8 mouse cellular contexts compared by ENCODE assay signal in genomic region chr11:86532834-86533233, GRCm38 (mm10). TPM values are rescaled to one million over a fixed set of nuclear protein-coding genes. Genes with fewer than 3 reads are reported as not detected.
DNase-seq lines count a peak whose midpoint lies in the region; ATAC-seq and TF ChIP-seq lines count a peak whose summit lies in the region.

No protein-coding gene starts in this region.

- no peak for ATAC-seq in forebrain, embryonic 14.5 days
- no peak for ATAC-seq in forebrain, embryonic 11.5 days (replicated peaks; ENCODE audit: low FRiP score)
- no peak for ATAC-seq in embryonic facial prominence, embryonic 14.5 days (ENCODE audit: low read depth)
- no peak for ATAC-seq in monocyte, adult 5-6 weeks (replicated peaks; ENCODE audit: insufficient number of reproducible peaks, low FRiP score, low TSS enrichment, poor library complexity, severe bottlenecking)

- H3K27me3 ChIP-seq in forebrain, embryonic 14.5 days (replicated peaks; ENCODE audit: control insufficient read depth, insufficient read depth, low read length) = no peaks in the 10 kb centered on the region
- no peaks in the 10 kb centered on the region for H3K27me3 ChIP-seq in forebrain, embryonic 11.5 days (ENCODE audit: control insufficient read depth, insufficient read depth, low read length)
- no peaks in the 10 kb centered on the region for H3K27me3 ChIP-seq in spleen, adult 2 months (ENCODE audit: control insufficient read depth, insufficient read depth, low read length)
- H3K27me3 ChIP-seq in embryonic facial prominence, embryonic 14.5 days (replicated peaks; ENCODE audit: control insufficient read depth, insufficient read depth, low read length) = no peaks in the 10 kb centered on the region

- TF ChIP-seq POLR2A in spleen, adult 2 months (IDR thresholded peaks at IDR 0.05; ENCODE audit: low read depth, low read length) = no peak

- 38% methylated on average over 1 of the region's 1 CpGs for WGBS in forebrain, embryonic 14.5 days
- WGBS in forebrain, embryonic 11.5 days = 73% methylated on average over 1 of the region's 1 CpGs
- WGBS in spleen, adult 2 months = 84% methylated on average over 1 of the region's 1 CpGs
- 85% methylated on average over 1 of the region's 1 CpGs for WGBS in embryonic facial prominence, embryonic 14.5 days

- no peaks in the 10 kb centered on the region for H3K9me3 ChIP-seq in forebrain, embryonic 14.5 days (replicated peaks; ENCODE audit: control insufficient read depth, low read length)
- H3K9me3 ChIP-seq in forebrain, embryonic 11.5 days (ENCODE audit: control insufficient read depth, low read length) = no peaks in the 10 kb centered on the region
- H3K9me3 ChIP-seq in embryonic facial prominence, embryonic 14.5 days (ENCODE audit: control insufficient read depth, low read length) = no peaks in the 10 kb centered on the region

- no peaks in the 10 kb centered on the region for H3K4me1 ChIP-seq in forebrain, embryonic 14.5 days (ENCODE audit: control insufficient read depth, insufficient read depth, low read length)
- H3K4me1 ChIP-seq in forebrain, embryonic 11.5 days (replicated peaks; ENCODE audit: control insufficient read depth, insufficient read depth, low read length) = no peaks in the 10 kb centered on the region
- H3K4me1 ChIP-seq in spleen, adult 2 months (ENCODE audit: control insufficient read depth, insufficient read depth, insufficient read length) = no peaks in the 10 kb centered on the region
- no peaks in the 10 kb centered on the region for H3K4me1 ChIP-seq in embryonic facial prominence, embryonic 14.5 days (ENCODE audit: control insufficient read depth, insufficient read depth, low read length)

- H3K4me3 ChIP-seq in forebrain, embryonic 14.5 days (ENCODE audit: low read depth, low read length) = no peak overlapping the region
- H3K4me3 ChIP-seq in forebrain, embryonic 11.5 days (ENCODE audit: low read depth, low read length) = no peak overlapping the region
- no peak overlapping the region for H3K4me3 ChIP-seq in spleen, adult 2 months (ENCODE audit: extremely low read depth, insufficient read depth, insufficient read length)
- H3K4me3 ChIP-seq in embryonic facial prominence, embryonic 14.5 days (ENCODE audit: low read depth, low read length) = no peak overlapping the region

- peaks cover 41% of the 10 kb centered on the region for H3K36me3 ChIP-seq in forebrain, embryonic 14.5 days (ENCODE audit: control insufficient read depth, insufficient read depth, low read length)
- H3K36me3 ChIP-seq in forebrain, embryonic 11.5 days (ENCODE audit: control insufficient read depth, insufficient read depth, low read length) = peaks cover 2% of the 10 kb centered on the region; the same call in 1 of the 2 replicates
- peaks cover 13% of the 10 kb centered on the region for H3K36me3 ChIP-seq in spleen, adult 2 months (ENCODE audit: control insufficient read depth, insufficient read depth, low read length)
- H3K36me3 ChIP-seq in embryonic facial prominence, embryonic 14.5 days (ENCODE audit: control insufficient read depth, insufficient read depth, low read length) = peaks cover 53% of the 10 kb centered on the region

- H3K9ac ChIP-seq in forebrain, embryonic 14.5 days (ENCODE audit: low read length) = no peak overlapping the region
- H3K9ac ChIP-seq in forebrain, embryonic 11.5 days (ENCODE audit: low read length) = no peak overlapping the region
- no peak overlapping the region for H3K9ac ChIP-seq in embryonic facial prominence, embryonic 14.5 days (ENCODE audit: low read depth, low read length)

- no peak overlapping the region for H3K27ac ChIP-seq in forebrain, embryonic 14.5 days (ENCODE audit: low read depth, low read length)
- H3K27ac ChIP-seq in forebrain, embryonic 11.5 days (ENCODE audit: low read depth, low read length) = no peak overlapping the region
- no peak overlapping the region for H3K27ac ChIP-seq in spleen, adult 2 months (ENCODE audit: insufficient read depth, low read length)
- no peak overlapping the region for H3K27ac ChIP-seq in embryonic facial prominence, embryonic 14.5 days (replicated peaks; ENCODE audit: low read depth, low read length)

- no peak overlapping the region for H3K4me2 ChIP-seq in forebrain, embryonic 14.5 days (ENCODE audit: low read length)
- H3K4me2 ChIP-seq in forebrain, embryonic 11.5 days (ENCODE audit: low read depth, low read length, severe bottlenecking) = no peak overlapping the region
- H3K4me2 ChIP-seq in embryonic facial prominence, embryonic 14.5 days (ENCODE audit: low read depth, low read length) = no peak overlapping the region

- peak; percentile 22 for DNase-seq in forebrain, embryonic 14.5 days (ENCODE audit: low spot score)
- no peak for DNase-seq in forebrain, embryonic 11.5 days (ENCODE audit: low spot score)
- peak in 1 of 2 experiments; percentile 21 for DNase-seq in spleen, adult 2 months (ENCODE audit: low read depth in 1 of 2, low spot score in 2 of 2)
- DNase-seq in spleen, postnatal 14 days (ENCODE audit: low spot score in 2 of 2) = no peak
- peak; percentile 8 for DNase-seq in embryonic facial prominence, embryonic 14.5 days (ENCODE audit: low spot score)
- peak; percentile 46 for DNase-seq in retina, postnatal 1 day
- no peak for DNase-seq in adrenal gland, adult 8-10 months

- 0 out of 2 replicates have a peak, but pooled peaks have one; percentile 14 for TF ChIP-seq CTCF in spleen, adult 2 months (IDR thresholded peaks at IDR 0.05; ENCODE audit: extremely low read depth, insufficient read depth, insufficient read length, insufficient replicate concordance)

RNA-seq across cellular contexts. Expression of gene Rps6kb1, which starts 11.8 kb away (rescaled TPM):
- polyA plus RNA-seq in forebrain, embryonic 14.5 days (2014; fragmentation: Nextera tagmentation; extraction: Ambion mirVana) = 41.8 and 42.1 TPM in 2 replicates
- polyA plus RNA-seq in forebrain, embryonic 11.5 days (2014; fragmentation: Nextera tagmentation; extraction: Ambion mirVana) = 62.2 and 66.4 TPM in 2 replicates
- polyA plus RNA-seq in spleen, adult 2 months (2012; rRNA removed) = 5.4 and 5.9 TPM in 2 replicates
- 60.5 and 66.1 TPM in 2 replicates for polyA plus RNA-seq in embryonic facial prominence, embryonic 14.5 days (2014; fragmentation: Nextera tagmentation; extraction: Ambion mirVana)
- total RNA-seq in monocyte, adult 5-6 weeks (2017) = 43.7 to 68.2 TPM (median 66.3 TPM) in 3 replicates
- total RNA-seq in adrenal gland, adult 8-10 months (2022) = 10 to 100 TPM; 37.4 to 52.1 (median 46.9) TPM

RNA-seq across cellular contexts. Expression of gene Tubd1, which starts 12.0 kb away (rescaled TPM):
- 10.0 and 11.0 TPM in 2 replicates for polyA plus RNA-seq in forebrain, embryonic 14.5 days (2014; fragmentation: Nextera tagmentation; extraction: Ambion mirVana)
- 13.9 TPM in 2 replicates for polyA plus RNA-seq in forebrain, embryonic 11.5 days (2014; fragmentation: Nextera tagmentation; extraction: Ambion mirVana)
- polyA plus RNA-seq in spleen, adult 2 months (2012; rRNA removed) = 2.1 and 2.2 TPM in 2 replicates
- polyA plus RNA-seq in embryonic facial prominence, embryonic 14.5 days (2014; fragmentation: Nextera tagmentation; extraction: Ambion mirVana) = 10.8 and 12.7 TPM in 2 replicates
- total RNA-seq in monocyte, adult 5-6 weeks (2017) = 3.1 to 8.8 TPM (median 7.0 TPM) in 3 replicates
- 10 to 100 TPM; 10.5 to 11.5 (median 11.4) TPM for total RNA-seq in adrenal gland, adult 8-10 months (2022)

RNA-seq across cellular contexts. Expression of gene Rnft1, which starts 48.4 kb away (rescaled TPM):
- 15.7 and 19.7 TPM in 2 replicates for polyA plus RNA-seq in forebrain, embryonic 14.5 days (2014; fragmentation: Nextera tagmentation; extraction: Ambion mirVana)
- 19.6 and 22.6 TPM in 2 replicates for polyA plus RNA-seq in forebrain, embryonic 11.5 days (2014; fragmentation: Nextera tagmentation; extraction: Ambion mirVana)
- 2.9 and 3.1 TPM in 2 replicates for polyA plus RNA-seq in spleen, adult 2 months (2012; rRNA removed)
- polyA plus RNA-seq in embryonic facial prominence, embryonic 14.5 days (2014; fragmentation: Nextera tagmentation; extraction: Ambion mirVana) = 53.5 and 53.6 TPM in 2 replicates
- total RNA-seq in monocyte, adult 5-6 weeks (2017) = 22.6 to 35.8 TPM (median 24.4 TPM) in 3 replicates
- 10 to 100 TPM; 31.1 to 40.7 (median 35.9) TPM for total RNA-seq in adrenal gland, adult 8-10 months (2022)

Comparison
In these comparisons a context has a peak if more than half of its experiments do, and no peak if none do; other contexts are left out.
1. DNase-seq: peak in forebrain, embryonic 14.5 days (single experiment), embryonic facial prominence, embryonic 14.5 days (single experiment) and retina, postnatal 1 day (single experiment); none in forebrain, embryonic 11.5 days (single experiment), spleen, postnatal 14 days (0 of 2) and adrenal gland, adult 8-10 months (single experiment).